21 mouse cellular contexts compared by ENCODE assay signal in the genomic region with DNA sequence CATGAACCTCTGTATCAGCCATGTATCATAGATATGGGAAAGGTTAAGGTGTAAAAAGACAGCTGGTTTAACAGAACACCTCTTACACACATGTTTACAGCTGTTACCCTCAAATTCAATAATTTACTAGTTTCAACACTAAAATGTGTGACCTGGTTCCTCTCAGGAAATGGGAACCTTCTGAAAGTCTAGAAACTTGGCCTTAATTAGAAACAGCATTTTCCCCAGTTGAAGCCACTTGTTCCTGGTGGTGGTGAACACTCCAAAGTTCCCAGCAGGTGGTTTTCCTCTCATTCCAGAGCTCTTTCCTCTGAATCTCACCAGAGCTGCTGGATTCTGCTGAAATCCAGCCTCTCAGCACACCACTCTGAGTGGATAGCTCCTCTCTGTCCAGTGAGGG.
"Had no signal": no experiment of that assay in that cellular context is flagged by ENCODE, and none has a peak within 500 bp of the region (broad histone marks: within the 10 kb centered on the region; RNA-seq: fewer than 3 reads in every experiment).

No protein-coding gene starts in this region.

- H3K27ac ChIP-seq: kidney, embryonic 15.5 days; liver, embryonic 14.5 days; lung, embryonic 15.5 days; midbrain, embryonic 10.5 days; midbrain, embryonic 13.5 days; neural tube, embryonic 13.5 days; stomach, embryonic 15.5 days had no signal

- ATAC-seq: midbrain, embryonic 13.5 days; midbrain, embryonic 16.5 days had no signal

- H3K4me2 ChIP-seq: kidney, embryonic 15.5 days; lung, embryonic 15.5 days; midbrain, embryonic 13.5 days; neural tube, embryonic 13.5 days; stomach, embryonic 15.5 days had no signal

- H3K36me3 ChIP-seq: kidney, embryonic 15.5 days; lung, embryonic 15.5 days; midbrain, embryonic 10.5 days; midbrain, embryonic 13.5 days; neural tube, embryonic 13.5 days; stomach, embryonic 15.5 days had no signal

- H3K9me3 ChIP-seq: kidney, embryonic 15.5 days; lung, embryonic 15.5 days; midbrain, embryonic 10.5 days; midbrain, embryonic 13.5 days; neural tube, embryonic 13.5 days; stomach, embryonic 15.5 days had no signal

- H3K4me3 ChIP-seq: kidney, embryonic 15.5 days; lung, embryonic 15.5 days; megakaryocyte, embryonic 14.5 days; midbrain, embryonic 10.5 days; midbrain, embryonic 13.5 days; myocyte; neural tube, embryonic 13.5 days; stomach, embryonic 15.5 days had no signal

- H3K9ac ChIP-seq: kidney, embryonic 15.5 days; liver, embryonic 14.5 days; lung, embryonic 15.5 days; midbrain, embryonic 13.5 days; neural tube, embryonic 13.5 days; stomach, embryonic 15.5 days had no signal

- H3K27me3 ChIP-seq: kidney, embryonic 15.5 days; lung, embryonic 15.5 days; megakaryocyte, embryonic 14.5 days; midbrain, embryonic 13.5 days; neural tube, embryonic 13.5 days; stomach, embryonic 15.5 days had no signal

- H3K4me1 ChIP-seq: lung, embryonic 15.5 days; megakaryocyte, embryonic 14.5 days; midbrain, embryonic 10.5 days; midbrain, embryonic 13.5 days; neural tube, embryonic 13.5 days; stomach, embryonic 15.5 days had no signal

- DNase-seq: kidney, adult 11 months; kidney, adult 8-10 months; kidney, postnatal 14 days; left cerebral cortex, postnatal 4 days; lung, adult 18-20 months; lung, postnatal 10 days; lung, postnatal 36 days; retina, postnatal 1 day; right cerebral cortex, postnatal 25 days; spleen, adult 18-20 months; thymus, postnatal 25 days had no signal
